Mouse (Mus musculus) cerebellum, adult 9-11 months (tissue): ENCODE measurements around the gene Inha.

Experiments used
- DNase-seq: peaks from one replicate; pipeline ENCODE4 v3.0.0; 2022

Inha gene

GRCm38 (mm10) chr1:75490785-75491551, 15.9 kb upstream of the Inha start:
- peak; percentile 33 for DNase-seq

GRCm38 (mm10) chr1:75492579-75493170, 14.2 kb upstream of the Inha start:
- no peak for DNase-seq

DNA sequence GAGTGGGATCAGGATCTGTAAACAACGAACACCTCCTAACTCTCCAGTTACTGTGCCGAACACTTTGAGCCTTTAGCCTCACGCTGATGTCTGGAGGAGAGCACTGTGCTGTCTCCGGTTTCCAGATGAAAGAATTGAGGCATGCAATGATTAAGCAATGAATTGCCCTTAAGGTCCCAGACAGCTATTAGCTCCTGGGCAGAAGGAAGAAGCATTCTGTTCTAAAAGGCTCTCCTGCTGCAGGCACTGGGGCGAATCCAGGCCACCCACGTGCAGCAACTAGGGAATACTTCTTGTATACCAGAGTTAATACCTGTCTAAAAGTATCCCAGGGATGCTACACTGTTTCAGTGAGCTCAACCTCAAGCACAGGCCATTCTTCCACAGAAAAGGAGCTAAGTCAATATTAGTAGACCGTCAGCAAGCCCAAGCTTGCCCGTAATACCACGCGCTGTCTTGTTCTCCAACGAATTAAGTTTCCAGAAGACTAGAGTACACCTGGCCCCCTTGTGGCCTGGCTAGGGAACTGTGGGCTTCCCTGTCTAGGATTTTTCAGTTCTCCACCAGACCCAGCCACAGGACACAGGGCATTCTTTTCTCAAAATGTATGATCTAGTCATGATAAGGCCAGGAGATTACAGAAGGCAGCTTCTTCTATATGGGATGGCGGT, 11.9 kb upstream of the Inha start:
- DNase-seq, result peak; percentile 42

DNA sequence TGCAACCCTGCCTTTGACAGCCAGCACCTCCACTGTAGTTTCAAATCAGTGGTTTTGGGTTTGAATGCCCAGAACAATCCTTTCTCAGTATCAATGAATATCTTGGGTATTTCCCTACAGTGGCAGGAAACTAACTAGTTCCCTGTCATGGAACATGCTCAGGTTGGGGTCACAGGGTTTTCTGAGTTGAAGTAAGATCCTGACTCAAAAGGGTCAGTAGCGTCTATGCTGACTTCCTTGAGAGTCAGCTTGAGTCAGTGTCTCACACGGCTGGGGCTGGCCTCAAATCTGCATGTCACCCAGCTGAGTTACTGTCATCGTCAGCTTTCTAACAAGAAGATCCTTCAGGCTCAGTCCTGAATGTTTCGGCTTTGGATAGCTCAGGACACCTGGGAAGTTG, 8.0 kb upstream of the Inha start:
- DNase-seq, result no peak

DNA sequence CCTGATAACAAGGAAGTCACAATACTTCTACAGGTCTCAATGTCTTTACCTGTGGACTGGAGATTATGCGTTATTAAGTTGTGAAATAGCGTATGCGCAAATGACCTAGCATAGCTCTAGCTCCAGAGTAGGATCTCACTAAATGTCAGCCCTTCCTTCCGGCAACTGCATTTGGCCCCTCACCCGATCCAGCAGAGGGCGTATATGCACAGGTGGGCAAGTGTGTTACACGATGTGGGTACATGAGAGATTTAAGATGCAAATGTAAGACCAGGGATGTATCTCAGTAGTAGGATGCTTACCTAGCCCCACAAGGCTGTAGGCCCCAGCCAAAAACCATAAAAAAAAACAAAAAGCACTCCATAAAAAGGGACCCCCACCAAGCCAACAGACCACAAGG, 7.4 kb upstream of the Inha start:
- DNase-seq, result no peak

- DNase-seq, result no peak
These were observed 5.0 kb upstream of the Inha start for GRCm38 (mm10) chr1:75501905-75502304.

GRCm38 (mm10) chr1:75502945-75503650, 3.8 kb upstream of the Inha start:
- no peak for DNase-seq

GRCm38 (mm10) chr1:75503651-75503980, 3.3 kb upstream of the Inha start:
- peak; percentile 49 for DNase-seq

DNA sequence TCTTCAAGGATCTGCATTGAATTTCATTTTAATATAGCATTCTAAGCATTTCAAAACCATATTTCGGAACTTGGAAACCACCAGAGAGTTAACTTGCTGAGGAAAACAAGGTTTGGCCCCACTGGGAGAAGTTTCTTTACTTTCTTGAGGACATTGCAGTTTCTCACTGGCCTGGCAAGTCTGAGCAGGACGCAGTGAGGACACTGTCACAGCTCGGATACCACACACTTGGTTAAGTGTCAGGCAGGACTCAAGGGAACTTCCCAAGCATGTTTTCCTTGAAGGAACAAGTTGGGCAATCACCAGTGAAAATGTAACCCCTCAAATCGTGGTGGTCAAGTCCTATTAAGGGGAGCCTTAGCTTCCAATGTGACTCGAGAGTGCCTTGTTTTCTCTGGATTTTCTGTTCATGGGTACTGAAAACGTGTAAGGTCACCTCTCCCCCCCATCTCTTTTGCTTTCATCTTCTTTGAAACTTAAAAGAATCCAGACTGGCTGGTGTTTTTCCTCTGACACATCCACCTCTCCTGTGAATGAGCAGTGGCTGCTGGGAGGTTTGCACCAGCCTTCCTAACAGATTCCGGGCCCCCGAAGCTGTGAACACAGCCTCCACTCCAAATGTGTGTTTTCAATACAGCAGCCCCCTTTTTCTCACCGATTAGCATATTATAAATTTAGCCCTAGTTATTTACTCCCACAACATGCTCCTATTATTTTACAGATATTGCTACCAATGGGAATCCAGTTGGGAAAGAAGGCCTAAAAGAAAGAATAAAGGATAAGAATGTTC, 2.4 kb upstream of the Inha start:
- no peak for DNase-seq

DNA sequence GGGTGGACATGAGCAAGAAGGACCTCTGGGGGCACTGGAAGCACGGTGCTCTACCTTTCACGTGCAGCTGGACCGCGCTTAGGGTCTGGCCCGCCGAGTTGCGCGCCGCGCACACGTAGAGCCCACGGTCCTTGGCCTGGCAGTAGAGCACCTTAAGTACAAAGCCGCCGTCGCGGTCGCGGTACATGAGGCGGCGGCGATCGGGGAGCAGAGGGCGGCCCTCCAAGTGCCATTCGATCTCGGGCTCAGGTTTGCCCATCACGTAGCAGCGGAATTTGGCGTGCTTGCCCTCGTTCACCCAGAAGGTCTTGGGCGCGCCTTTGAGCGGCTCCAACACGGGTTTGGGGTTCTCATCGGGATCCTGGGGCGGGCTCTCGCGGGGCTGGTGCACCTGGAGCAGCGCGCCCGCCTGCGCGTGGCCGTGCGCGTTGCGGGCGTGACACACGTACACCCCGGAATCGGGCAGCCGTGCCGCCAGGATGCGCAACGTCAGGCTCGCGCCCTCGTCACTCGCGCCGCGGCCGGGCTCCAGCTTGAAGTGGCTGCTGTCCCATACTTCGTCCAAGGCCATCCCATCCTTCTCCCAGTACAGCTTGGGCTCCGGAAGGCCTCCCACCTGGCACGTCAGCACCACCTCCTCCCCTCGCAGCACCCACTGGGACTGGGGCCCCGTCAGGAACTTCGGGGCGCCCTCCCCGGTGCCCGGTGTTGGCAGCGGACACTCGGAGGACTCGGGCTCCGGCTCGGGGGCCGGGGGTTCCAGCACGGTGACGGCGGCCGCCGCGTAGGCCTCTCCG, 1.5 kb upstream of the Inha start:
- peak; percentile 92 for DNase-seq

GRCm38 (mm10) chr1:75505956-75506831, 683 bp upstream of the Inha start, which contains the start of gene Obsl1:
Gene Obsl1 (minus strand): TSS chr1:75506452.
- peak; percentile 74 for DNase-seq

DNA sequence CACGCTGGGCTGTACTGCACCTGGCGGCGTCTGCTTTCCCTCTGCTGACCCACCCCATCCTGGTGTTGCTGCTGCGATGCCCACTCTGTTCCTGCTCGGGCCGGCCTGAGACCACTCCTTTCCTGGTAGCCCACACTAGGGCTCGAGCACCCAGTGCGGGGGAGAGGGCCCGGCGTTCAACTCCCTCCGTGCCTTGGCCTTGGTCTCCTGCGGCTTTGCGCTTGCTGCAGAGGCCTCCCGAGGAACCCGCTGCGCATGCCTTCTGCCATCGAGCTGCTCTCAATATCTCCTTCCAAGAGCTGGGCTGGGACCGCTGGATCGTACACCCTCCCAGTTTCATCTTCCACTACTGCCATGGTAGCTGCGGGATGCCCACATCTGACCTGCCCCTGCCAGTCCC, 2.7 kb downstream of the Inha start:
- DNase-seq, result no peak

DNA sequence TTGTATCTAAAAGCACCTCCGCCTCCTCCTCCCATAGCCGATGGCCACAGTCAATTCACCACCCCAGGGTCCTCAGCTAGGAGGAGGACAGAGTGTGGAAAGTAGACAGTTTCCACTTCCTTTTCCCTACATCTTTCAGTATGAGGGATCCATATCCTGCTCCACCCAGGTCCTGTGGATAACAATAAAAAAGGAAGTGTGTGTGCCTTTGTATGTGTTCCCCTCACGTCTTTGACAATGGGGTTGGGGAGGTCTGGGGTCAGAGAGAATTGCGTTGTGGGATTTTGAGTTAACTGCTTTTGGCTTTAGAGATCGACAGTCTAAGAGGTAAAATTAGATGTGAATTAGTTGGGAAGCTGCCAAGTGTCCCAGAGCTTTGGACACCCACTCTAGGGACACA, 3.3 kb downstream of the Inha start:
- DNase-seq, result no peak

- no peak for DNase-seq
These were observed 4.7 kb downstream of the Inha start for GRCm38 (mm10) chr1:75511437-75512210.

DNA sequence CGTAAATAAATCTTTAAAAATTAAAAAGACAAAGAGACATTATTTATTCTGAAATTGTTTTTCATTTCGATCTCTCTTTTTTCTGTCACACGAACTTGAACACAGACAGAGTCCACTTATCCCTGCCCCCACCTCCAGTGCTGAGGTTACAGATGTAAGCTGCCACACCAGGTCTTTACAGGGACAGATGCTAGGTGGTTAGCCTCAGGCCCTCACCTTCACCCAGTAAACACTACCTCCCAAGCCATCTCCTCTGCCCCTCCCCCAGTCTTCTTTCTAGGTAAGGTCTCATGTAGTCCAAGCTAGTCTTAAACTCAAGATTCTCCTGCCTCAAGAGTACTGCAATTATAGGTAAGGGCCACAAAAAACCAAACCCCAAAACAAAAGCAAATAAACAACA, 5.7 kb downstream of the Inha start:
- DNase-seq, result no peak

DNA sequence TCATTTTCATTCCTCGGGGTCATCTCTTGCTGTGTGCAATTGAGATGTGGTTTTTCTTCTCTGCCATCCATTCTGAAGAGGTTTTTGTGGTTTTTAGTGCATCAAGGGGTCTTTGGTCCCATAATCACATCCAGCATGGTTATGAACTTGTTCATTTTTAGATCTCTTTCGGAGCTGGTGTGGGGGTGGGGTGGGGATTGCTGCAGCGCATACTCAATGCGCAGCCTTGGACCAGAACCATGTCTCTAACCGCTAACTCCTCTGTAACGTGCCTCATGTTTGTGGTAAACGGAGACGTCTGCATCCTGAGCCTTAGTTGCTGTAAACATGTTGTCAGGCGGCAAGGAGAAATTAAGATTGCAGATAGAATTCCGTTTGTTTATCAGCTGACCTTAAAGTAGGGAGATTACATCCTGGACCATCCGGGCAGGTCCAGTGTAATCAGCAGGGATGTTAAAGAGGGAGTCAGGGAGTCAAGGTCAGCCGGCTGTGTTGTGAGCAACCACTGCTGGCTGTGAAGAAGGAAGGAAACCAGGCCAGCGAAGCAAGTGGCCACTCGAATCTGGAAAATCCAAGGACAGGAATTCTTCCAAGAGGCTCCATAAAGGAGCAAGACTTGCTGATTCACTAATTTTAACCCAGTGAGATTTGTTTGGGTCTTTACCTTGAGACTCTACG, 10.0 kb downstream of the Inha start:
- no peak for DNase-seq

- no peak for DNase-seq
These were observed 11.1 kb downstream of the Inha start for GRCm38 (mm10) chr1:75517984-75518383.

GRCm38 (mm10) chr1:75518427-75518826, 11.6 kb downstream of the Inha start:
- no peak for DNase-seq

DNA sequence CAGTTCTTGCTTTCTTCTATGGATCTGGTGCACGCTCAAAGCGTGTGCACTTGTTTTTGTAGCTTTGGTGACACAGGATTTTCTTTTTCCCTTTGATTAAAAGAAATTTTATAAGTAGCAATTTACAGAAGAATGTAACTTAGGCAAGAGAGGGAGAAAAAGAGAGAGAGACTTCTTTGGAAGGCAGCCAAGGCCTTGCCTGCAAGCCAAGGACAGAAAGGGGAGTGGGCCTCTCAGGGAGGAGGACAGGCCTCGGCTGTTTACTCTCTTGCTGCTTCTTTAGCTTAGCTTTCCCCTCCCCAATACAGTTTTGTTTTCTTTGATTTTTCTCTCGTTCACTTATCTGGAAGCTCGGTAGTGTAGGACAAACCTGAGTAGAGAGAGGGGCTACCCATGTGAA, 12.7 kb downstream of the Inha start:
- DNase-seq, result no peak
